Mouse (Mus musculus): Measurements from ENCODE around the gene Tmem150a.

- no peak for TF ChIP-seq POLR2A (IDR thresholded peaks at IDR 0.05; ENCODE audit: borderline replicate concordance, control insufficient read depth, low read depth, low read length)
- TF ChIP-seq CTCF (IDR thresholded peaks at IDR 0.05; ENCODE audit: control insufficient read depth, insufficient read depth, low read length), result no peak
Observed at GRCm38 (mm10) chr6:72371147-72371546, 15.9 kb downstream of the Tmem150a start.

All from bone marrow, adult 2 months (tissue).